Comparison of ENCODE assay signal across 28 mouse cellular contexts in genomic region chr15:80844926-80845325, GRCm38 (mm10).
DNase-seq lines count a peak whose midpoint lies in the region; ATAC-seq and TF ChIP-seq lines count a peak whose summit lies in the region.
"Had no signal": no experiment of that assay in that cellular context is flagged by ENCODE, and none has a peak within 500 bp of the region (broad histone marks: within the 10 kb centered on the region; RNA-seq: fewer than 3 reads in every experiment).

No protein-coding gene starts in this region.

- no peak overlapping the region for H3K4me3 ChIP-seq in heart, embryonic 12.5 days
- H3K4me3 ChIP-seq in liver, embryonic 14.5 days (ENCODE audit: insufficient read depth in 1 of 2, low read depth in 2 of 2, low read length in 2 of 2): no peak overlapping the region
- H3K4me3 ChIP-seq: embryonic facial prominence, embryonic 10.5 days; embryonic facial prominence, embryonic 13.5 days; erythroblast, embryonic 14.5 days; forebrain, embryonic 12.5 days; forebrain, embryonic 15.5 days; heart, embryonic 15.5 days; hindbrain, embryonic 10.5 days; hindbrain, embryonic 13.5 days had no signal

- DNase-seq in heart, adult 11 months: peak; percentile 29
- DNase-seq in liver, embryonic 14.5 days (ENCODE audit: low read depth in 3 of 3, low spot score in 3 of 3): no peak
- no peak for DNase-seq in kidney, adult 9 months
- DNase-seq: adrenal gland, adult 8-10 months; adrenal gland, postnatal 25 days; cerebellum, adult 11-12 months; cerebellum, adult 8-10 months; cerebellum, postnatal 10 days; cerebellum, postnatal 36 days; embryo, embryonic 11 days; gastrocnemius, postnatal 10 days; gastrocnemius, postnatal 36 days; heart, postnatal 10 days; heart, postnatal 36 days had no signal

- no peak overlapping the region for H3K9ac ChIP-seq in heart, embryonic 12.5 days
- H3K9ac ChIP-seq in liver, embryonic 14.5 days (replicated peaks): no peak overlapping the region
- H3K9ac ChIP-seq: embryonic facial prominence, embryonic 13.5 days; forebrain, embryonic 12.5 days; forebrain, embryonic 15.5 days; heart, embryonic 15.5 days; hindbrain, embryonic 13.5 days had no signal

- ATAC-seq in heart, embryonic 12.5 days (ENCODE audit: insufficient number of reproducible peaks, low FRiP score): no peak
- ATAC-seq in liver, embryonic 14.5 days (ENCODE audit: insufficient read depth): peak; percentile 67; the same call in 1 of the 2 replicates
- ATAC-seq in megakaryocyte progenitor cell, adult 5-6 weeks (replicated peaks; ENCODE audit: poor library complexity): peak; percentile 64
- no peak for ATAC-seq in monocyte, adult 5-6 weeks (replicated peaks; ENCODE audit: insufficient number of reproducible peaks, low FRiP score, low TSS enrichment, poor library complexity, severe bottlenecking)
- ATAC-seq: activated CD4-positive, CD25-positive, alpha-beta regulatory T cell, adult 4 months; forebrain, embryonic 15.5 days; hindbrain, postnatal 0 days had no signal

- WGBS in heart, embryonic 12.5 days: 89% methylated on average over 2 of the region's 2 CpGs
- WGBS in liver, embryonic 14.5 days (ENCODE audit: insufficient replicate concordance): 49% methylated on average over 2 of the region's 2 CpGs

- peaks cover 41% of the 10 kb centered on the region for H3K4me1 ChIP-seq in heart, embryonic 12.5 days (replicated peaks)
- H3K4me1 ChIP-seq in liver, embryonic 14.5 days (replicated peaks; ENCODE audit: control insufficient read depth in 2 of 2, insufficient read depth in 2 of 2, low read length in 1 of 2): peaks cover 24 to 26% of the 10 kb centered on the region in 2 experiments

- no peak for TF ChIP-seq EP300 in liver, embryonic 14.5 days (IDR thresholded peaks at IDR 0.05; ENCODE audit: low read depth)

- H3K27ac ChIP-seq in heart, embryonic 12.5 days (ENCODE audit: poor library complexity, severe bottlenecking): no peak overlapping the region
- no peak overlapping the region; the same call in 1 of the 2 replicates for H3K27ac ChIP-seq in liver, embryonic 14.5 days
- H3K27ac ChIP-seq: embryonic facial prominence, embryonic 10.5 days; forebrain, embryonic 12.5 days; forebrain, embryonic 15.5 days; heart, embryonic 15.5 days; hindbrain, embryonic 10.5 days; hindbrain, embryonic 13.5 days; hindbrain, postnatal 0 days had no signal

- TF ChIP-seq CTCF in liver, embryonic 14.5 days (IDR thresholded peaks at IDR 0.05; ENCODE audit: low read depth): no peak

- H3K9me3 ChIP-seq in heart, embryonic 12.5 days (replicated peaks): no peaks in the 10 kb centered on the region
- H3K9me3 ChIP-seq in liver, embryonic 14.5 days (ENCODE audit: control insufficient read depth, low read length): no peaks in the 10 kb centered on the region
- H3K9me3 ChIP-seq: embryonic facial prominence, embryonic 10.5 days; embryonic facial prominence, embryonic 13.5 days; forebrain, embryonic 12.5 days; forebrain, embryonic 15.5 days; heart, embryonic 15.5 days; hindbrain, embryonic 10.5 days; hindbrain, embryonic 13.5 days had no signal

- no peak overlapping the region for H3K4me2 ChIP-seq in heart, embryonic 12.5 days
- peak overlapping the region; percentile 26; the same call in 1 of the 2 replicates for H3K4me2 ChIP-seq in liver, embryonic 14.5 days (ENCODE audit: low read depth)
- H3K4me2 ChIP-seq: embryonic facial prominence, embryonic 13.5 days; forebrain, embryonic 12.5 days; forebrain, embryonic 15.5 days; heart, embryonic 11.5 days; heart, embryonic 15.5 days; hindbrain, embryonic 13.5 days had no signal

- H3K27me3 ChIP-seq in heart, embryonic 12.5 days (replicated peaks): no peaks in the 10 kb centered on the region
- no peaks in the 10 kb centered on the region for H3K27me3 ChIP-seq in liver, embryonic 14.5 days (ENCODE audit: control insufficient read depth, insufficient read depth, low read length)
- H3K27me3 ChIP-seq: embryonic facial prominence, embryonic 13.5 days; forebrain, embryonic 12.5 days; forebrain, embryonic 15.5 days; heart, embryonic 15.5 days; hindbrain, embryonic 13.5 days had no signal

- H3K36me3 ChIP-seq in heart, embryonic 12.5 days: no peaks in the 10 kb centered on the region
- peaks cover 2% of the 10 kb centered on the region; the same call in 1 of the 2 replicates for H3K36me3 ChIP-seq in liver, embryonic 14.5 days (replicated peaks; ENCODE audit: control insufficient read depth, insufficient read depth, low read depth)
- H3K36me3 ChIP-seq: forebrain, embryonic 12.5 days; forebrain, embryonic 15.5 days; heart, embryonic 15.5 days; hindbrain, embryonic 13.5 days had no signal

Comparison
In these comparisons a context has a peak if more than half of its experiments do, and no peak if none do; other contexts are left out.
1. ATAC-seq: peak in liver, embryonic 14.5 days (single experiment) and megakaryocyte progenitor cell, adult 5-6 weeks (single experiment); none in heart, embryonic 12.5 days (single experiment) and monocyte, adult 5-6 weeks (single experiment).